Mouse (Mus musculus) myocyte (in vitro differentiated cells): Measurements from ENCODE around the gene Vmn1r39. TPM values are rescaled to one million over a fixed set of nuclear protein-coding genes. Genes with fewer than 3 reads are reported as not detected.
"Not testable (repeated sequence)": the region's sequence is repeated elsewhere in the genome, so short reads cannot be mapped to it uniquely, and the experiment has no call there.

ENCODE experiments used
- H3K27me3 ChIP-seq: one replicate; pipeline ENCODE4 v1.6.1; 2011; ENCODE audit not compliant: control insufficient read depth, insufficient read depth, insufficient read length
- H3K36me3 ChIP-seq: one replicate; pipeline ENCODE4 v1.6.1; 2011; ENCODE audit not compliant: control insufficient read depth, insufficient read depth
- H3K4me2 ChIP-seq: one replicate; pipeline ENCODE4 v1.6.1; 2011; ENCODE audit warnings: low read depth, control low read depth
- H3K4me3 ChIP-seq: one replicate; pipeline ENCODE4 v1.5.1; 2011; ENCODE audit warnings: mild to moderate bottlenecking, control low read depth, moderate library complexity
- H3K79me2 ChIP-seq: one replicate; pipeline ENCODE4 v1.6.1; 2011; ENCODE audit not compliant: control insufficient read depth, insufficient read depth
- H3ac ChIP-seq: one replicate; pipeline ENCODE4 v1.6.1; 2011; ENCODE audit not compliant: control insufficient read depth, insufficient read length
- CEBPB ChIP-seq: IDR thresholded peaks from 2 replicates; pipeline ENCODE4 v1.6.1; 2011; ENCODE audit warnings: mild to moderate bottlenecking, moderate library complexity; ENCODE audit not compliant: poor library complexity, insufficient read depth, severe bottlenecking
- E2F4 ChIP-seq: IDR thresholded peaks from one replicate; pipeline ENCODE4 v1.6.1; 2011; ENCODE audit warnings: mild to moderate bottlenecking, control low read depth, moderate library complexity; ENCODE audit not compliant: insufficient read depth
- MAX ChIP-seq: IDR thresholded peaks from one replicate; pipeline ENCODE4 v1.6.1; 2011; ENCODE audit warnings: low read depth, mild to moderate bottlenecking, control low read depth
- MYOD1 ChIP-seq, 3 experiments: IDR thresholded peaks; one replicate each; pipeline ENCODE4 v1.6.1; 2011; ENCODE audit warnings: control low read depth in 2 of 3, low read depth in 2 of 3, mild to moderate bottlenecking in 2 of 3, moderate library complexity in 1 of 3; ENCODE audit not compliant: insufficient read length in 2 of 3, control insufficient read depth in 1 of 3
- MYOG ChIP-seq, 3 experiments: IDR thresholded peaks; one replicate each; pipeline ENCODE4 v1.6.1; 2011; ENCODE audit warnings: control low read depth in 2 of 3, low read depth in 2 of 3, mild to moderate bottlenecking in 2 of 3; ENCODE audit not compliant: insufficient read length in 2 of 3, control insufficient read depth in 1 of 3, insufficient read depth in 1 of 3
- POLR2A ChIP-seq: IDR thresholded peaks from one replicate; pipeline ENCODE4 v1.6.1; 2011; ENCODE audit warnings: low read depth, mild to moderate bottlenecking, control low read depth, moderate library complexity; ENCODE audit not compliant: insufficient read length
- POLR2AphosphoS2 ChIP-seq: IDR thresholded peaks from one replicate; pipeline ENCODE4 v1.6.1; 2011; ENCODE audit warnings: low read depth, control low read depth; ENCODE audit not compliant: insufficient read length
- REST ChIP-seq: IDR thresholded peaks from one replicate; pipeline ENCODE4 v1.6.1; 2011; ENCODE audit warnings: mild to moderate bottlenecking, control low read depth, moderate library complexity; ENCODE audit not compliant: insufficient read depth, insufficient read length
- SRF ChIP-seq: IDR thresholded peaks from one replicate; pipeline ENCODE4 v1.6.1; 2011; ENCODE audit warnings: low read depth; ENCODE audit not compliant: control insufficient read depth, insufficient read length
- TCF12 ChIP-seq: IDR thresholded peaks from one replicate; pipeline ENCODE4 v1.6.1; 2011; ENCODE audit warnings: mild to moderate bottlenecking, control low read depth; ENCODE audit not compliant: poor library complexity, insufficient read depth, severe bottlenecking
- TCF3 ChIP-seq: IDR thresholded peaks from one replicate; pipeline ENCODE4 v1.6.1; 2011; ENCODE audit warnings: low read depth, control low read depth; ENCODE audit not compliant: insufficient read length
- USF1 ChIP-seq: IDR thresholded peaks from one replicate; pipeline ENCODE4 v1.6.1; 2011; ENCODE audit warnings: low read depth, mild to moderate bottlenecking, control low read depth, moderate library complexity
- polyA plus RNA-seq: library from polyadenylated mRNA; unstranded; fragments of >200 nt; fragmentation: generic; extraction: Trizol; gene quantifications from one replicate; pipeline ENCODE4 v1.2.1, GENCODE M21; 2012; ENCODE audit warnings: missing spikeins

Vmn1r39 gene
- polyA plus RNA-seq, 1 experiment, result not detected

- H3K4me3 ChIP-seq, result no peak overlapping the region
- TF ChIP-seq POLR2AphosphoS2 (no peak), TCF3 (no peak), MYOG (IDR thresholded peaks at IDR 0.05; ENCODE audit: control insufficient read depth in 1 of 3, insufficient read depth in 1 of 3, insufficient read length in 2 of 3, low read depth in 2 of 3) (no peak), MAX (no peak), SRF (no peak), TCF12 (no peak), REST (no peak), MYOD1 (IDR thresholded peaks at IDR 0.05; ENCODE audit: control insufficient read depth in 1 of 3, insufficient read length in 2 of 3, low read depth in 2 of 3) (no peak), USF1 (no peak), E2F4 (no peak), POLR2A (no peak)
- no peaks in the 10 kb centered on the region for H3K27me3 ChIP-seq
- no peak overlapping the region for H3K4me2 ChIP-seq
- no peak overlapping the region for H3ac ChIP-seq
- H3K79me2 ChIP-seq, result no peaks in the 10 kb centered on the region
- no peaks in the 10 kb centered on the region for H3K36me3 ChIP-seq
Measured at GRCm38 (mm10) chr6:66836932-66837331, 26.5 kb upstream of the Vmn1r39 start.

- Histone ChIP-seq H3K4me3 (no peak overlapping the region), H3ac (no peak overlapping the region)
- no peak for TF ChIP-seq REST
- TF ChIP-seq E2F4, result no peak
- no peak for TF ChIP-seq MYOD1 (IDR thresholded peaks at IDR 0.05; ENCODE audit: control insufficient read depth in 1 of 3, insufficient read length in 2 of 3, low read depth in 2 of 3)
- no peak for TF ChIP-seq POLR2AphosphoS2
- no peak for TF ChIP-seq MYOG (IDR thresholded peaks at IDR 0.05; ENCODE audit: control insufficient read depth in 1 of 3, insufficient read depth in 1 of 3, insufficient read length in 2 of 3, low read depth in 2 of 3)
- TF ChIP-seq CEBPB, result no peak
- no peak for TF ChIP-seq MAX
- TF ChIP-seq SRF, result no peak
- no peak for TF ChIP-seq TCF12
- no peak for TF ChIP-seq TCF3
- no peak for TF ChIP-seq POLR2A
- no peak for TF ChIP-seq USF1
Measured at GRCm38 (mm10) chr6:66806311-66806710, 4.1 kb downstream of the Vmn1r39 start.

GRCm38 (mm10) chr6:66805713-66806112, 4.7 kb downstream of the Vmn1r39 start:
- no peak for TF ChIP-seq CEBPB
- no peak for TF ChIP-seq SRF
- no peak for TF ChIP-seq REST
- no peak for TF ChIP-seq POLR2A

More at GRCm38 (mm10) chr6:66806311-66806710, 4.1 kb downstream of the Vmn1r39 start:
- no peaks in the 10 kb centered on the region for H3K36me3 ChIP-seq
- no peaks in the 10 kb centered on the region for H3K27me3 ChIP-seq
- no peaks in the 10 kb centered on the region for H3K79me2 ChIP-seq
- H3K4me2 ChIP-seq, result no peak overlapping the region

GRCm38 (mm10) chr6:66782527-66782926, 27.9 kb downstream of the Vmn1r39 start, which contains the start of gene Vmn1r38:
Vmn1r38 (minus strand) TSS chr6:66782627.
- not testable (repeated sequence) for H3K4me3 ChIP-seq, H3K36me3 ChIP-seq, H3ac ChIP-seq, H3K27me3 ChIP-seq, H3K4me2 ChIP-seq, H3K79me2 ChIP-seq

More at GRCm38 (mm10) chr6:66805713-66806112, 4.7 kb downstream of the Vmn1r39 start:
- no peaks in the 10 kb centered on the region for H3K36me3 ChIP-seq
- no peaks in the 10 kb centered on the region for H3K79me2 ChIP-seq
- no peaks in the 10 kb centered on the region for H3K27me3 ChIP-seq
- H3K4me2 ChIP-seq, result no peak overlapping the region
- no peak overlapping the region for H3K4me3 ChIP-seq
- no peak overlapping the region for H3ac ChIP-seq

Other genes starting within 250 kb of the Vmn1r39 start
- gene Vmn1r33, start 192.3 kb downstream of the Vmn1r39 start, polyA plus RNA-seq, result not detected
- not detected for gene Vmn1r34, start 166.7 kb downstream of the Vmn1r39 start, polyA plus RNA-seq
- not detected for gene Vmn1r35, start 124.7 kb downstream of the Vmn1r39 start, polyA plus RNA-seq
- not detected for gene Vmn1r36, start 91.4 kb downstream of the Vmn1r39 start, polyA plus RNA-seq
- gene Vmn1r37, start 81.2 kb downstream of the Vmn1r39 start, polyA plus RNA-seq, result not detected
- gene Vmn1r38, start 28.0 kb downstream of the Vmn1r39 start, polyA plus RNA-seq, result not detected
- gene Gng12, start 85.8 kb upstream of the Vmn1r39 start, polyA plus RNA-seq, result 37.8 TPM
- 381 TPM for gene Gadd45a, start 226.8 kb upstream of the Vmn1r39 start, polyA plus RNA-seq